30 mouse cellular contexts compared by ENCODE assay signal in the genomic region with DNA sequence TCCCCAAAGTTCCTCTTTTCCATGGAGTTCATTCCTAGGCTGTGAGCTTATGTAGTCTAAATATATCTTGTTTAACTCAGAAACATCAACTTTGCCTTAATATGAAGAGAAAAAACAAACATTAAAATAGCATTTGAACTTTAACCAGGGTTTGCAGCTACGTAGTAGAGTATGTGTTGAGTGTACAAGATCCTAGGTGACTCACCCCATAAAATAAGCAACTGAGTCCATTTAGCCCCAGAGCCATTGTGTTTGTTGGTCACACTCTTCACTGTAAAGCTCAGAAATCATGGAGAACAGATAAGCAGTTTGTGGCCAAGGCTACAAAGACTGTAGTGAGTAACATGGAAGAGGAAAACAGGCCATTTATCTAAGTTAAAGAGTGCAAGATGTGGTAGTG.
"Had no signal": no experiment of that assay in that cellular context is flagged by ENCODE, and none has a peak within 500 bp of the region (broad histone marks: within the 10 kb centered on the region; RNA-seq: fewer than 3 reads in every experiment).

No protein-coding gene starts in this region.

- H3K4me1 ChIP-seq: limb, embryonic 10.5 days; limb, embryonic 12.5 days; limb, embryonic 13.5 days; limb, embryonic 15.5 days; liver, embryonic 12.5 days; liver, embryonic 13.5 days; liver, embryonic 15.5 days; lung, embryonic 15.5 days; megakaryocyte, embryonic 14.5 days; midbrain, embryonic 10.5 days; midbrain, embryonic 12.5 days; midbrain, embryonic 13.5 days had no signal

- H3K9ac ChIP-seq: limb, embryonic 12.5 days; limb, embryonic 13.5 days; limb, embryonic 15.5 days; liver, embryonic 12.5 days; liver, embryonic 13.5 days; liver, embryonic 14.5 days; liver, embryonic 15.5 days; liver, postnatal 0 days; lung, embryonic 14.5 days; lung, embryonic 15.5 days; midbrain, embryonic 12.5 days; midbrain, embryonic 13.5 days had no signal

- H3K4me2 ChIP-seq: limb, embryonic 12.5 days; limb, embryonic 13.5 days; limb, embryonic 15.5 days; liver, embryonic 11.5 days; liver, embryonic 12.5 days; liver, embryonic 13.5 days; liver, embryonic 15.5 days; lung, embryonic 14.5 days; lung, embryonic 15.5 days; midbrain, embryonic 11.5 days; midbrain, embryonic 12.5 days; midbrain, embryonic 13.5 days had no signal

- H3K4me3 ChIP-seq: limb, embryonic 10.5 days; limb, embryonic 12.5 days; limb, embryonic 13.5 days; limb, embryonic 15.5 days; liver, embryonic 12.5 days; liver, embryonic 13.5 days; liver, embryonic 15.5 days; lung, embryonic 15.5 days; megakaryocyte, embryonic 14.5 days; midbrain, embryonic 10.5 days; midbrain, embryonic 12.5 days; midbrain, embryonic 13.5 days; myocyte had no signal

- H3K9me3 ChIP-seq: limb, embryonic 10.5 days; limb, embryonic 12.5 days; limb, embryonic 13.5 days; limb, embryonic 15.5 days; liver, embryonic 12.5 days; liver, embryonic 13.5 days; liver, embryonic 15.5 days; lung, embryonic 15.5 days; megakaryocyte, embryonic 14.5 days; midbrain, embryonic 10.5 days; midbrain, embryonic 12.5 days; midbrain, embryonic 13.5 days had no signal

- DNase-seq: left cerebral cortex, postnatal 4 days; liver; liver, embryonic 13.5 days; liver, postnatal 0 days; lung, adult 18-20 months; lung, adult 2 months; lung, embryonic 14.5 days; lung, postnatal 10 days; lung, postnatal 14 days; lung, postnatal 36 days; lung, postnatal 4 days; midbrain, embryonic 14.5 days had no signal

- ATAC-seq: liver, embryonic 12.5 days; liver, postnatal 0 days; lung, postnatal 0 days; midbrain, embryonic 13.5 days; midbrain, embryonic 16.5 days had no signal

- H3K27ac ChIP-seq: limb, embryonic 10.5 days; limb, embryonic 12.5 days; limb, embryonic 13.5 days; limb, embryonic 15.5 days; liver, embryonic 12.5 days; liver, embryonic 13.5 days; liver, embryonic 14.5 days; liver, embryonic 15.5 days; lung, embryonic 15.5 days; macrophage; midbrain, embryonic 10.5 days; midbrain, embryonic 12.5 days; midbrain, embryonic 13.5 days had no signal

- H3K27me3 ChIP-seq: limb, embryonic 12.5 days; limb, embryonic 13.5 days; limb, embryonic 15.5 days; liver, embryonic 12.5 days; liver, embryonic 13.5 days; liver, embryonic 15.5 days; lung, embryonic 15.5 days; megakaryocyte, embryonic 14.5 days; midbrain, embryonic 12.5 days; midbrain, embryonic 13.5 days had no signal
